Mouse (Mus musculus) regulatory T cell (primary cell): ENCODE measurements around the gene Itgae.

Experiments used
- in situ Hi-C: fragments of 300-600 bp; cut with MboI, MseI; formaldehyde crosslinking; loops from one replicate; pipeline ENCODE4 v1.15.1; 2025; ENCODE audit warnings: high pct_unique_total_duplicates

The Itgae gene

DNA sequence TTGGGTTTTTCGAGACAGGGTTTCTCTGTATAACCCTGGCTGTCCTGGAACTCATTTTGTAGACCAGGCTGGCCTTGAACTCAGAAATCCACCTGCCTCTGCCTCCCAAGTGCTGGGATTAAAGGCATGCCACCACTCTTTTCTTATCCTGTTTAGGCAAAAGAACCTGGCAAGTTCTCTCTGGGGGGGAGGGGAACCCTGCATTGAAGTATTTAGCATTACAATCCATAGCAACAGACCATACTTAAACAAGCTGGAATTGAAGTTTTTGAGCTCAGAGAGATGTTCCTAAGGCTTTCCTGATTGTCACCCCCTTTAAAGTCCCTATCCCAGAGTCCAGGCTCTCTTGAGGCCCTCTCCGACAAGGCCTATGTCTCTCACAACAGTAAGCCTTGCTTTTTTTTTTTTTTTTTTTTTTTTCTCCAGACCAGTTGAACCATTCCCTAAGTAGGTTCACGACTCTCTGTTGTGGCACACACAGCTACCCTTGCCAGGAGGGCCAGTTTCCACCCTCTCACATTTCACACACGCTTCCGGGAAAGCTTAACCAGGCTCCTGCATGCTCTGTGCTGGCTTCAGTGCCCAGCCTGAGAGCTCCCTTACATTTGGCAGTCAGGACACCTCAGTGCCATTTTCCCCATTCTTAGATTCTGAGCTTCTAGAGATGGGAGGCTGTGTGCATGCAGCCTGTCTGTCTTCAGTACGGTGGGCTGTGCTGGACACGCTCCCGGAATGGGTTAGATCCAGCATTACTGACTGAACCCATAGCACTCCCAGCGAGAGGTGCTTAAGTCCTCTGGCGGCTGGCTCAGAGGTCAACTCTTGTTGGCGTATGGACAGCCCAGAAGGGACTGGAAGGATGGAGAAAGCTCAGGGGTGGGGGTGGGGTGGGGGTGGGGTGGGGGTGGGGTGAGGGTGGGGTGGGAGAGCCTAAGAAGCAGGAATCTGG is 55.9 kb downstream of the Itgae start:
- in situ Hi-C loops, result no loop called here

- in situ Hi-C loops, result no loop called here
These were observed 56.6 kb downstream of the Itgae start for GRCm38 (mm10) chr11:73146975-73147365.

DNA sequence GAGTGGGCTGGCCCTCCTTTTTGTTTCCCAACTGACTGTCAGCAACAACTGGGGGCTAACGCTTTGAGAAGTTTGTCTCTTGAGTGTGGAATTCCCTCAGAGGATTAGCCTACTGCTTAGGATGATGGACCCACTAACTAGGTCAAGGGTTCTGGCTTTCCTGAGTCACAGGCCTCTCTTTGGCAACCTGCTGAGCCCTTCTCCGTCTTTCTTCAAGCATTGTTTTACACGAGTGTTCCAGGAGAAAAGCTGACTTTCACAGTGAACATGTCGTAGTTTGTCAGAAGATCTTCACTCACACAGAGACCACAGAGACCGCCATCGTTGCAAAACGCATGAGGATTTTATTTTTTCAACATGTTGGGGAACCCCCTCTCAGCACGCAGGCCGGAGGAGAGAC is 57.8 kb downstream of the Itgae start:
- in situ Hi-C loops, result no loop called here

GRCm38 (mm10) chr11:73155071-73155470 is 64.7 kb downstream of the Itgae start:
- in situ Hi-C loops, result no loop called here

- in situ Hi-C loops, result no loop called here
These were observed 69.8 kb downstream of the Itgae start, which contains the start of gene P2rx5 for GRCm38 (mm10) chr11:73159957-73160810. P2rx5 (plus strand) TSS chr11:73160421.

- in situ Hi-C loops, result no loop called here
These were observed 70.4 kb downstream of the Itgae start for GRCm38 (mm10) chr11:73160811-73161200.

GRCm38 (mm10) chr11:73161616-73162015 is 71.2 kb downstream of the Itgae start:
- in situ Hi-C loops, result no loop called here

- in situ Hi-C loops, result no loop called here
These were observed 71.9 kb downstream of the Itgae start for GRCm38 (mm10) chr11:73162284-73162683.

DNA sequence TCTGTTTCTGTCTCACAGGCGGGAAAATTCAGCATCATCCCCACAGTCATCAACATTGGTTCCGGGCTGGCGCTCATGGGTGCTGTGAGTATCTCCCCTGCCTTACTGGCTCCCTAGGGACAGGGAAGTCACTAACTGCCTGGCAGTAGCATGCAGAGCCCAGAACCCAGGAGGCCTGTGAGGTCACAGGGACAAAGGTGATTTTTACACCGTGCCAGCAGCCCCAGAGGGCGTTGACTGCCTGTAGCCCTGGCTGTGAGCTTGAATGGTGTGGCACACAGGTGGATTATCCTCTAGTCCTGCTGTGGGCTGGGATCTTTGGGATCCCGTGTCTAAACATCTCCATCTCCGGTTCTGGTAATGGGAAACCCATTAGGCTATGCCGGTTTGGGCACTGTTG is 77.7 kb downstream of the Itgae start:
- in situ Hi-C loops, result no loop called here

- in situ Hi-C loops, result no loop called here
These were observed 78.2 kb downstream of the Itgae start for GRCm38 (mm10) chr11:73168576-73168975.

GRCm38 (mm10) chr11:73169231-73169630 is 78.8 kb downstream of the Itgae start:
- in situ Hi-C loops, result no loop called here

DNA sequence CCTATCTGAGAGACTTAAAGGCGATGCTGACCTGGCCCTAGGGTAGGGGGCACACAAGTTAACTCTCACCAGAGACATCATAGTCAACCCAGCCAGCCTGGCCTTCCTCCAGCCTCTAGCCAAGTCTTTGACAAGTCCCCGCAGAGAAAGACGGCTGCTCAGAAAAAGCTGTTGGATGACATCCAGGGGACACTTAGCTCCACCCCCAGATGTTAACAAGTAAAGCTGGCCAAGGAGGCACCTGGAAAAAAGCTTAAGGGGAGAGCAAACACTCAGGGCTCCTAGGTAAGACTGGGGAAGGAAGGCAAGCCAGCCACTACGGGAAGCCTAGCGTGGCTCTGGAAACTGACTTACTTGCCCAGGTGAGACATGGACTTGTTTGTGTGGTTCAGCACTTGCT is 81.8 kb downstream of the Itgae start:
- in situ Hi-C loops, result no loop called here

DNA sequence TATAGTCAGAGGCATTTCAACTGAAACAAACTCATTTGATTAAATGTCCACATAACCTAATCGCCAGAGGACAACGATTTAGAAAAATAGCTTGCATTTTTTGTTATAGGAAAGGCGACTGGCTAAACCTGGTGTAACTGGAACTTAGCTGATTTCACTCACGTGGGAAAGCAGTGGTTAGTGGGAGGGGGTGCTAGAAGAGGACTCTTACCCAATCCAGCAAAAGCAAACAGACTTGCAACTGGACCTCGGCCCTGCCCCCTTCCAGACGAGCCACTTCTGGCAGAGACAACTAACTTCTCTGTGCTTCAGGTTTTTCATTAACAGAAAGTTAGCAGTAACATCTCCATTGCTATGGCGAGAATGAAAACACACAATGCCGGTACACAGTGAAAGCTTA is 85.2 kb downstream of the Itgae start:
- in situ Hi-C loops, result no loop called here

DNA sequence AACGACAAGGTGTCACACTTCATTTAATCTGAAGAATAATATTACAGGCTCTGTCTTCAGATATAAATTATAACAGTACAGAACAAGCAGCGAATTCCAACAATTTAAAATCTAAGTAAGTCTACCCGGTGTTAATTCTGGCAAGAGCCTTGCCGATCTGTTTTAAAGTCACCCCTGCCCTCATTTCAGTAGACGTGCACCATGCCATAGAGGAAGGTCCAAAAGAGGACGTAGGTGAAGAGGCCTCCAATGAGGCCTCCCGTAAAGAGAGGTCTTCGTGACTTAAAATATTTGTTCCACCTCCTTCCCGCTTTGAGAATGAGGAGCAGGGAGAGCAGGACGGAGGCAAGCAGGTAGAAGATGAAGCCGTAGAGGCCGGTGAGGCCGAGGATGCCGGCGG is 85.8 kb downstream of the Itgae start:
- in situ Hi-C loops, result no loop called here

- in situ Hi-C loops, result no loop called here
These were observed 86.5 kb downstream of the Itgae start, which contains the start of the genes Emc6 and Tax1bp3 for GRCm38 (mm10) chr11:73176608-73177508. Emc6 (minus strand) TSS chr11:73177037. Tax1bp3 (plus strand) TSS chr11:73177083.

DNA sequence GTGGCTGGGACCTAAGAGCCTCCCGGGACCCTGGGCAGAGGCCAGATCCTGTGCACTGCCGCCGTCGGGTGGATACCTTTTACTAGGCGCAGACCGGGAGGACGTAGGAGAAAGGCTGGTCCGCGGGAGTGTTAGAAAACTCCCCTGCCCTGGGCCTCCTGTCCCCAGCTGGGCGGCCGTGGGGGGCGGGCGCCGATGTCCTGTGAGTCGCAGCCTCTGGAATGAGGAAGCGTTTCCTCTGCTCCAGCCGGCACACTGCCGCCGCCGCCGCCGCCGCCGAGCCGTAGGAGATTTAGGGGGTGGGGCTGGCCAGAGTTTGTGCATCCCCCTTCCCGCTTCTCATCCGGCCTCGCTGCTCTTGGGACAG is 87.1 kb downstream of the Itgae start:
- in situ Hi-C loops, result no loop called here

GRCm38 (mm10) chr11:73177895-73178294 is 87.5 kb downstream of the Itgae start:
- in situ Hi-C loops, result no loop called here

- in situ Hi-C loops, result no loop called here
These were observed 95.7 kb downstream of the Itgae start for GRCm38 (mm10) chr11:73185872-73186615.

DNA sequence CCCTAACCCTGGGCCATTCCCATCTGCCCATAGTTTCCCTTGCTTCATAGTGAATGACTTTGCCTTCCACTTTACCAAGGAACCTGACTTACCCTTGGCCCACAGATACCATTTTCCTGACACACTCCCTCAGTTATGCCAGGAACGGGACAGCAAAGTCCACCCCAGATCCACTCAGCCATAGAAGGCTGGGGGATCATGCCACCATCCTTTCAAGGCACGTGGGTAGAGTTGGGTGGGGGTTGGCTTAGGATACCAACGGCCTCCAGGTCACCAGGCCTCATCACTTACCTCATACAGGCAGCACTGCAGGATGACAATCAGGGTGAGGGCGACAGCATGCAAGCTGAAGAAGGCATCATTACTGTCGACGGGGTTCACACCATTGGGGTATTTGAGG is 96.8 kb downstream of the Itgae start:
- in situ Hi-C loops, result no loop called here

DNA sequence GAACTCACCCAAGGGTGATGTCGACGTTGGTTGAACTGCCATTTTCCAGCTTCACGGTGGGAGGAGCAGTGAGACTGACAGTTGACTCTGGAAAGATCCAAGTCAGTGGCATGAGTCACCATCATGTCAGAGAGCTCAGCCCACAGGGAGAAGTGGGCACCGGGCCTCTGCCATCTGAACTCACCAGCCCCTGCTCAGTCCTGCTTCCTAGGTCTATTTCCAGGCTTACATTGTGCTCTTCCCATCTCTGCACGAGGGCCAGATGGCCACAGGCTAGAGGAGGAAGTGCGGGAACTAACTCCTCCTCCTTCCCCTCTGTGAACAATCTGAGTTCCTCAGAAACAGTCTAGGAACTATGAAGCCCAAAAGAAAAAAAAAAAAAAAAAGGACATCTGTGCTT is 102.7 kb downstream of the Itgae start:
- in situ Hi-C loops, result no loop called here

DNA sequence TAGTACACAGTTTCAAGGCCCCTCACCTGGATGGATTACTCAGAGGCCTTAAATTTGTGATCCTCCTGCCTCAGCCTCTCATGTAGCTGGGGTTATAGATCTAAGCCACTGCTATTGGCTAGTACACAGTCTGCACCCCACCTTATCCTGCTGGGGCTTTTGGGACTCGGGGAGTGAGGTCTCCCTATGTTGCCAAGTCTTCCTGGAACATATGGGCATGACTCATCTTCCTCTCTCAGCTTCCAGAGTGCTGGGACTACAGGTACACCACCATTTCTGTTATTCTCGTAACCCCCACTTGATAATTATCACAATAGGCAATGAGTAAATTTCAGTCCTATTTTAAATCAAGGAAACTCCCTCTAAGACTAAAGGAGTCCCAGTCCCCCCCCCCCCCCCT is 104.1 kb downstream of the Itgae start:
- in situ Hi-C loops, result no loop called here
